Mouse (Mus musculus): Measurements from ENCODE around the gene Gucy1b1. TPM values are rescaled to one million over a fixed set of nuclear protein-coding genes. Genes with fewer than 3 reads are reported as not detected.

The Gucy1b1 gene
- 100 to 1,000 TPM; 169 to 174 TPM for total RNA-seq (2021)
- long read RNA-seq, experiment 1, transcript Gucy1b1-201 (14 exons, 3,223 nt): major isoform, 124 of 145 reads
- long read RNA-seq, experiment 1, partial matches to known transcripts: 16 of 145 reads
- long read RNA-seq, experiment 1, other reads (novel, unspliced or antisense): 4 of 145 reads
- long read RNA-seq, experiment 2, transcript Gucy1b1-201 (14 exons, 3,223 nt): major isoform, 93 of 104 reads
- long read RNA-seq, experiment 2, partial matches to known transcripts: 8 of 104 reads
- long read RNA-seq, experiment 2, other reads (novel, unspliced or antisense): 3 of 104 reads

DNA sequence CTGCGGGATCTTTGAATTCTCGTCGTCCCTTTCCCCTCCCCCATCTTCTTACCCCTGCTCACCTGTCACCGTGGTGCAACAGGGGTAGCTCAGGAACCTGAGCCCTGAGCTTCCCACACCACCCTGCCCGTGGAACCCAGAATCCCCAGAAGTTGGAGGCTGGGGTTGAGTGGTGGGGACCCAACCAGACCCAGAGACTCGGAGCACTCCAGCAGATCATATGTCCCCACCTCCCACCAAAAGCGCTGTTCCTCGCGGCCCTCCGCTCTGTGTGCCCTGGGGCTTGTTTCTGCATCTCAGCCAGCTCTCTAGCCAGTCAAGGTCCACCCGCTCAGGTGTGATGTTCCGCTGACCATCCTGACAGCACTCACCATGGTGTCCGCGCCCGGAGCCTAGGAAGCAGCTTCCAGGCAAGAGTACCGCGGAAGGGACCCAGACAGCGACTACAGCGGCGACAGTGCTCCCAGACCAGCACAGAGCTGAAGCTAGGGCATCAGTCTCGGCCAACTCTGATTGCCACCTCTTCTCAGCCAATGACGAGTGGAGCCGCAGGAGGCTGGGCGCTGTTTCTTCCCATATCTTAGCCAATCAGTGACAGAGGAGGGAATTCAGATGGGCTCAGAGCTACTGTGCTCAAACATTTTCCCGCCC is at the start of gene Gucy1b1:
Gene Gucy1b1, minus strand, starts transcription at position 489 of the 651 bp plus-strand sequence.
- peak; percentile 79 to 90 for DNase-seq (ENCODE audit: low spot score in 2 of 2)

DNA sequence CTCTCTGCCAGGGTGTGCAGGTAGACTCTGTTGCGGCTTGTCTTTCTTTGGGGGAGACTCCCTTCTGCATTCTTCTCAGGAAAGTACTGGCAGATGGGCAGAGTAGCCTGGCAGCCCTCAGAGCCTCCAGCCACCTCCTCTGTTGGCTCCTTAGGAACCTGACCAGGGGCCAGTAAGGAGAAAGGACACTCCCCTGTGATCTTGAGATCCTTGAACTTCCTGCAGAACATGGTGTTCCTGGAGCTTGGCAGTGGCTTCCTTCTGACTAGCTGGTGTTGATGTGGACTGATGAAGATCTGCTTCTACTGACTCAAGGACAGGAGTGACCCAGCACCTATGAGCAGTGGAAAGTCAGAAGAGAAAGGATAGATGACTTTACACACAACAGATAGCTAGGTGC is 44.4 kb upstream of the Gucy1b1 start:
- no peak for DNase-seq (ENCODE audit: low spot score in 2 of 2)

DNA sequence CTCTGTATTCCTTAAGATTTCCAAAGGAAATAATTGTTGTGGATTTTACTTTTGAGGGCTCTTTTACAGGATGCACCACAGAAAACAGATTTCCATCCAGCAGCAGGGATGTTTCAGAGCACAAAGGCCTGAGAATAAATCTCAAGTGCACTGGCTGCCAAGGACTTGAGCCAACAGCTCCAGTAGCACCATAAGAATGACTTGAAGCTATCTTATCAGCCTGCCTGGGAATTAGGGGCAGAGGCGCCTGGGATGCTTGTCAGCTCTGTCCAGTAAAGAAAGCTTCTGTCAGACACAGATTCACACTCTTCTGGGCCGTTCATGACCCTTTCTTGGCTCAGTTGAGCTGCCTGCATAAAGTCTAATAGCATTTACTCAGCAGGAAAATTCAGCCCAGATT is 38.0 kb upstream of the Gucy1b1 start:
- no peak for DNase-seq (ENCODE audit: low spot score in 2 of 2)

DNA sequence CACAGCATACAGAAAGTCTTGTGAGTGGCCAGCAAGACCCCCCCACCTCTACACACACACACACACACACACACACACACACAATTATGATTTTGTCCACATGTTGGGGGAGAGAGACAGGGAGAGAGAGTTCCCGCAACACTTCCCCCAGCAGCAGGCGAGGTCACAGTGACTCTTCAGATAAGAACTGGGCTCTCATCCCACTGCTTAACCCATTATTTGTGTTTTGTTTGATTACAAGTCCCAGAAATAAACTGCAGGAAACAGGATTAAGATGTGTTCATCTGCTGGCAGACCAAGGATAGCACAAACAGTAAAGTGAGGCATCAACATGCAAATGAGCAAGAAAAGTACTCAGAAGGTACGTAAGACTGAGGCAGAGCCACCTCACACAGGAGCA is 37.5 kb upstream of the Gucy1b1 start:
- no peak for DNase-seq (ENCODE audit: low spot score in 2 of 2)

DNA sequence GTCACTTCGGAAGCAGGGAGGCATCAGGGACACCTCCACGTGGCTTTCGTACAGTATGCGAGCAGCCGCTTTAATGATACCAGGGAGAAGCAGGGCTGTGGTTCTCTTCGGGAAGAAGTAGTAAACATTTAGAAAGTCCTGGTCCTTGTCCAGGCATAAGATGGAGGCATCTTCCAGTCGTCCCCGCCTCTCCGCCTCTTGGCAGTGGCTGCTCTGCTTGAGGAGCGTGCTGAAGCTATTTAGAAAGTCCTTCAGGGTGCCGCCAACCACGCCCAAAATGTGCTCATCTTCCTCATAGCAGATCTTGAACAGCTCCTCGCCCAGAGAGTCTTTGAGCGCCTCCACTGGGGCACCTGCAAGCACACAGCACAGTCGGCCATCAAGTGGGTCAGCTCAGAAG is 34.5 kb upstream of the Gucy1b1 start:
- DNase-seq (ENCODE audit: low spot score in 2 of 2): no peak

DNA sequence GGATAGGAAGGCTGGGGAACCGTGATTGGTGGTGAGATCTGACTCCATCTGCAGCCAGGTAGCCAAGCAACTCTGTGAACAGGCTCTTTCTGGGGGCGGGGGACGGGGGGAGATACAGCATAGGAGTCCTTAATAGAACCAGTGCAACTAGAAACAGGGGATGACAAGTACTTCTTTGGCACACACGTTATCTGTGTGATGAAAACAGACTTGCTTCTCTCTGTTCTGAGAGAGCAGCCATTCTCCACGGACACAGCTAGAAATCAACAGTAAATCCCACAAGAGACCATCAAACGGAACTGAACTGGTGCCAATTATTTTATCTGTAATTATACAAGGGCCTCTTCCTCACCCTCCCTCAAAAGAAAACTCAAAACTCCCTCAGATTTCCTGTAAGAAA is 29.7 kb upstream of the Gucy1b1 start:
- DNase-seq (ENCODE audit: low spot score in 2 of 2): no peak

DNA sequence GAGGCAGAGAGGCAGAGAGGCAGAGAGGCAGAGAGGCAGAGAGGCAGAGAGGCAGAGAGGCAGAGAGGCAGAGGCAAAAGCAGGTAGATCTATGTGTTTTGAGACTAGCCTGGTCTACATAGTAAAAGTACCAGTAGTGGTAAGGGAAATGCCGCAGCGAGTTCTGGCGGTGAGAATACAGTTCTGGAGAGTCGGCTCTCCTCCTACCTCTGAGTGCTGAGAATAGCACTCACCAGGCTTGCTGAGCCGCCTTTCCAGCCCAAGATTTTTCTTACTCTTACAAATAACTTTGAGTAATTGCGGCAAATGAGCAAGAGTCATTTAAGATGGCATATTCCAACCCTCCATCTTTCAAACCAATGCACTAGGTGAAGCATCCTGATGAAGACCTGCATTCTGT is 24.6 kb upstream of the Gucy1b1 start:
- DNase-seq (ENCODE audit: low spot score in 2 of 2): peak in 1 of 2 experiments; percentile 26

DNA sequence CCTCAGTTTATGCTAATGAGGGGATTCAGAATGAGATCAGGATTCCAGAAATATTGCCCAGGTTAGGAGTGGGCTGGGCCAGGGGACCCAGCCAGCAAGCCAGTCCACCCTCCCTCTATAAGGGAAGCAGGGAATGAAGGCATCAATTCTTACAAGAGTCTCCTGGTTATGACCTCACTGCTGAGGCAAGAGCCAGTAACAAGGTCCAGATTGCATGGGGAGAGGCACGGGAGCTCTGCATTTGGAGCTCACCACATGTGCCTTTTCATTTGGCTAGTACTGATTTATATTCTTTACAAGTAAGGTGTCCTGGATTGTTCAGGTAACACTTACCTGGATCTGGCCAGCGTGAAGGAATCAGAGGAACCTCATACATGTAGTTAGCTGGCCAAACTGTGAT is 22.3 kb upstream of the Gucy1b1 start:
- no peak for DNase-seq (ENCODE audit: low spot score in 2 of 2)

DNA sequence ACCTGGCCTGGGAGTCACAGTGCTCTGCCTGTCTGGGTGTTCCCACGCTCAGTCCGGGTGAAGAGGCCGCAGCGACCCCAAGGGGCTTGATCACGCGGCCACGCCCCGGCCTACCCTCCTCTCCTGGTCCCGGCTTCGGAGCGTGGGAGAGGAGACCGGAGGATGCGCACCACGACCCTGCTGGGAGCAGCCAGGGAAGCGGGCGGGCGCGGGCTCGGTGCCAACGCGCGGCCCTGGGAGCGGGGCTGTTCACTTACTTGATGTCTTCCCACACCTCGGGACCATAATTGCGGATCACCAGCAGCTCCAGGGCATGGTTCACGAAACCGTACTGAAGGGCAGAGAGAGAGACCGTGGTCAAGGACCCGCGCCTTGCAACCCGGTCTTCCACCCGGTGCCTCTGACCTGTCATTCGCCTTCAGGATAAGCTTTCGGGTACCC is 728 bp downstream of the Gucy1b1 start:
- DNase-seq (ENCODE audit: low spot score in 2 of 2): peak; percentile 68 to 80

DNA sequence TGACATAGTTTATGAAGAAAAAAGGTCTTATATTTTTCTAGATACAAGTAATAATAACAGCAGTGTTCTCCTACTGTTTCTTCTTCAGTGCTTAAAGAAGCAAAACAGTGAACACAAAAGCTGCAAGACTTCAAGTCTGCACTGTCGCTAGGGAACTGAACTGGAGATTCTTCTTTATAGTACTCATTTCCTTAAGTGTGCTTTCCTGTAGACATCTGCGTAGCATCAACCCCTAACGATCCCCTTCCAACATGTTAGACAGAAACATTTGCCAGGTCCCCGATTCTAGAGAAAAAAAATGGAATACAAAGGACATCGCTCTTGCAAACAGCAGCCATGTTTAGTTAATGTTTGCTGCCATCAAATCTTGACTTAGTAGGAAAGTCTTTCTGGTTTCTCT is 6.7 kb downstream of the Gucy1b1 start:
- no peak for DNase-seq (ENCODE audit: low spot score in 2 of 2)

DNA sequence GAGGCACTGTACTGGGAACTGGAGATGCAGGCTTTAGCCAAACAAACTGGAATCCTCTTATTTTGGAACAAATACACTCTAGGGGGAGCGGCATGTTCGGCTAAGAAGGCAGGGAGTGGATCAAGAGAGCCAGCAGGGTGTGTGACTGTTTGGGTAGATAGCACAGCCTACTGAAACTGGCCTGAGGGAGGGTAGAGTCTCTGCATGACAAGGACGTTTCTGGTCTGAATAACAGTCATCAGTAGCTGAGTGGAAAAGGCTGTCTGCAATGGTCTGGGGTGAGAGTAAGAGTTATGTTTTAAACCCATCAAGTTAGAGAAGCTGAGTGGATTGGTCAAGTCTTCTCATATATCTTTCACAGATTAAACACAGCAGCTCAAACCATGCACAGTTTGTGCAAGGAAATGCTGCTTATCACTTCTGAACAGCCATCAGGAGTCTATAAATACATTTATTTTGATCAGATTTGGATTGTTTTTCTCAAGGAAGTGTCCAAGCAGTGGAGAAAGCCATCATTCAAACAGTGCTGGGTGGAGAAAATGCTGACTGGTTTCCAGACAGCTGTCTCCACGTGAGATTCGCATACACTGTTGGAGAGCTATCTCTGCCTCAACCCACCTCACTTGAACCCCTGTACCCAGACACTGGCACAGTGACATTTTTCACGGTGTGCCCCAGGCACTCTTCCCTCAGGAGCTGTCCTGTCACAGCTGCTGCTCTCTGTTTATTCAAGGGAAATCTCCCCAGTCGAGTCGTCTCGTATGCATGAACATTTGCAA is 12.9 kb downstream of the Gucy1b1 start:
- no peak for DNase-seq (ENCODE audit: low spot score in 2 of 2)

DNA sequence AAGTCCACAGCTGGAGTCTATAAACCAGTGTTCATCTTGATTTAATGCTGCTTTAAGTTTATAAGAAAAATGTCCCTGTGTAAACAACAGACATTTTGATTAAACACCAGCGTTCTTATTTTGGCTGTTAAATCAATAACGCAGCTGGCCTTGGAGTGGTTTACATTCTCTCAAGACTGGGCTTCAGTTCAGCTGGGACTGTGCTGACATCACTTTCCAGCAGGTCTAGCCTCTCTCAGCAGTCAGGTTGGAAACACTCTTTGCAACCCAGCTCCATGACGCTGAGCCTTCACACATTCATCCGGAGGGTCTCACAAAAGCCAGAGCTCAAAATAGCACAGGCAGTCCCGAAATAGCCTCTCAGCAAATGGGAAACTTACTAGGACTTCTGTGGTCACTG is 17.3 kb downstream of the Gucy1b1 start:
- DNase-seq (ENCODE audit: low spot score in 2 of 2): no peak

DNA sequence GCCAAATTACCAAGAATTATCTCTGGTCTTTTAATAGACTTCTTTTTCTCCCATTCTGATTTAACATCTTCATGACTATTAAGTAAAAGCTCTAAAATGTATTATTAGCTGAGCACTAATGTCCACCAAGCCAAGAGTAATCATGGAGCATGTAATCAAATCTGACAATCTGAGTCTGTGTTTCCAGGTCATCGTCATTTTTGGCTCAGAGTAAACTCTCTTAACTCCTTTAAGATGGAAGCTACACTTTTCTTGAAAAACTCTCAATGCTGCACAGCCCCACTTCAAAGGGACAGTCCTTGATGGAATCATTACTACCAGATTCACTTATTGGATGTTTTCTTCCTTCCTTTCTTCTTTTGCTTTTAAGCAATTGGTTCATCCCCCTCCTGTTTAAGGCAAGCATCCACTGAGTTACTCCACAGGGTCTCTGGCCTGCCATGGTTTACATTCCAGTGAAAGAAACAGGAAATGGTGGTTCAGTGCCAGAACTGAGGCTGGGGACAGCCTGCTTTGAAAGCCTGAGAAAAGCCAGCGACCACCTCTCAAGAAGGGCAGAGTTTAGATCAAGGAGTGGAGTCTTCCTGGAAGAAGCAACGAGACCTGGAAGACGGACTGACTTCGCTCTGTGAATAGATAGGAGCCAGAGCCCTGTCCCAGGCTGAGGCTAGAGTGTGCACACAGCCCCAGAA is 20.1 kb downstream of the Gucy1b1 start:
- no peak for DNase-seq (ENCODE audit: low spot score in 2 of 2)

DNA sequence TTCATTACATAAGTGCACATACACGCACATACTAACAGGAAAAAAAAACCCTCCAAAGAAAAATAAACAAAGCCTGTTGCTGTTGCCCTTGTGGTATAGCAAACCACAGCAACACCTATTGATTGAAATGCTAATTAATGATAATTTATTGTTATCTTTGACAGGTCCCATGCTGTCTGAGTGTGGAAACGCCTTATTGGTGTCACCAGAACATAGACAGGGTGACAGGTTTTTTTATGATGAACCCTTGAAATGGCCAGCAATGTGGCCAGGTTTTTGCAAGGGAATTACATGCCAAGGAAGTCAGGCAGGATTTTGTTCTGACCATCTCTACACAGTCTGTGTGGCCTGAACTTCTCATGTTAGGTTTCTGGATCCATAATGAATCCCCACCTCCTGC is 22.5 kb downstream of the Gucy1b1 start:
- DNase-seq (ENCODE audit: low spot score in 2 of 2): no peak

DNA sequence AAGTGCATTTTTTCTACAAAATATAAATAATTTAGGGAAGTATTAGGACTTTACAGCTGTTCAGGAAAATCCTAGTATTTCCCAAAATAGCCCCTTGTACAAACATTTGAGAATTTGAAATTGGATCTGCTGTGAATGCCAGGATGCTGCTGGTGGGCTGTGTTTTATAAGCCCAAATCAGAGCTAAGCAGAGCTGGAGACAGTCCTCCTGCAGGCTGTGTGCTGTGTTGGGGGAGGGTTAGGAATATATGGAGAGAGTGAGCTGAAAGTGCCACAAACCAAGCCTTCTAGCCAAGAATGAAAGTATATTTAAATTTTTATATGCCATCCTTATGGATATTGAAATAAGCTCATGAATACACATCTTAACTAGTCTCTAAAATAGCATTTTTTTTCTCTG is 23.0 kb downstream of the Gucy1b1 start:
- no peak for DNase-seq (ENCODE audit: low spot score in 2 of 2)

DNA sequence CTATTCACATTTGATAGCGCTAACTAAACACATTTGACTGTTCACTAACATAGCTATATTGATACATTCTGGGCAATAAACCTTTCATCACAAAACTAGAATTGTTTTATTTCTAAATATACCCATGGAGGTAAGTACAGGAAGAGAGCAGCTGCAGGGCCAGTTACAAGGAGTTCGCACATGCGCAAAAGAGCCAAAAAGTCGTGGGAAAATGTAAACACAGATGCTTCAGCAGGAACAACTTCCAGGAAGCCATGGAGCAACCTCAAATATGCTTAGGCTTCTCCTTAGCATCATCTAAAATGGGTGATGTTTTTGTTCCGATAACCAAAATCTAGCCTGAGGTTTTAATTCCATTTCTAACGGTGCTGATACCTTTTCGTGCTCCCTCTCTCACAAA is 25.8 kb downstream of the Gucy1b1 start:
- no peak for DNase-seq (ENCODE audit: low spot score in 2 of 2)

DNA sequence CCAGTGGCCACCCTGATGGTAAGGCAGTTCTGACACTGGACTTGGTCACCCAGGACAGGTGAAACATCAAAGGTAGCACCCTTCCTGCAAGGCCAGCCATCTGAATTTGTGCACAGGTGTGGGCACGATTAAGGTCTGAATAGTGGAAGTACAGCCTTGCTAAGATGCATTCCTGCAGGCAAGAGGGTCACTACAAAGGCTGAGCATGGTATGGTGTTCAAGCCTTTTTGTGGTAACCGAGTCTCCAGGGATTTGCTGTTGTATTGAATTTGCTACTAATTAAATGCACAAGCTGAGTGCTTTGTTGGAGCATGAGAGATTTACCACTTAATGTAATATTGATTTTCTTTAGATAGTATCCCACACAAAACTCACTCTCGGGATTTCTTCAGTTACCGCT is 26.4 kb downstream of the Gucy1b1 start:
- no peak for DNase-seq (ENCODE audit: low spot score in 2 of 2)

DNA sequence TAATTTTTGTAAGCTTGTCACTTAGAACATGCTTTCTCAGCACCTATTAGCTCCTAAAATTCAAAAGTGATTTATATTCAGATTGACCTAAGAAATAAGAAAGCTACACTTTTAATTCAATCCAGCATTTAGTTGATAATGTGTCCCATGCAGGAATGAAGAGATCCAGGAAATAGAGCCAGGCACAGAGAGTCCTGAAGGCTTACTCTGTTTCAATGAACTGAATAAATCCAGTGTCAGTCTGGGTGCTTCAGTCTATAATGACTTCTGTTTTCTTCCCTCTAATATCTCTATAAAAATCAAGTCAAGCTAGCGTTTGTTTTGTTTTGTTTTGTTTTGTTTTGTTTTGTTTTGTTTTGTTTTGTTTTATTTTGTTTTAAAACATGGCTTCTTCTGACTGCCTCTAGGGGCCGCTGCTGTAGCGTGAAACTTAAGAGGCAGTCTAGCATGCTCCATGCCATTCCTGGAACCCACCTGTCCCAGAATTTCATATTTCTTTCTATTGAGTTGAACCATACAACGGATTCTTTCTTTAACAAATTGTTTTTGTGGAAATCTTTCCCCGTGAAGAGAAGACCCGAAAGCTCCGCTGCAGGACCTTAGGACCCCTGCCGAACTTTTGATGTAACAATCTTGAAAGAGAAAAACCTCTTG is 27.3 kb downstream of the Gucy1b1 start:
- peak; percentile 58 to 60 for DNase-seq (ENCODE audit: low spot score in 2 of 2)

DNA sequence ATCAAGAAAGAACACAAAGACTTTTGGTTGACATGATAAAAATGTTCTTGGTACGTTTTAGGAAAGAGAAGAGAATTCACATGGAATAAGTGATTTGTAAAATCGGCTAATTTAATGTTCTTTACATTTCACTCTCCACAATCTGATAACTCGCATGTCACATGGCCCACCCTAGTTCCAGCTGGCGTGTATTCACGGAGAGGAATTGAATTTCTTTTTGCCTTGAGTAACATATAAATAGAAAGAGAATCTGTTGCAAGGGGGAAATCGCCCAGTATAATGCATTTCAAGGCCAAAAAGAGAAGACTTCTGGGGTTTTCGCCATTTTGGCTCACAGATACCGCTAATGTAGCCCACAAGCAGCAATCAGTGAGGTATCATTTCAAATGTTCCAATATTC is 28.4 kb downstream of the Gucy1b1 start:
- peak in 1 of 2 experiments; percentile 37 for DNase-seq (ENCODE audit: low spot score in 2 of 2)

DNA sequence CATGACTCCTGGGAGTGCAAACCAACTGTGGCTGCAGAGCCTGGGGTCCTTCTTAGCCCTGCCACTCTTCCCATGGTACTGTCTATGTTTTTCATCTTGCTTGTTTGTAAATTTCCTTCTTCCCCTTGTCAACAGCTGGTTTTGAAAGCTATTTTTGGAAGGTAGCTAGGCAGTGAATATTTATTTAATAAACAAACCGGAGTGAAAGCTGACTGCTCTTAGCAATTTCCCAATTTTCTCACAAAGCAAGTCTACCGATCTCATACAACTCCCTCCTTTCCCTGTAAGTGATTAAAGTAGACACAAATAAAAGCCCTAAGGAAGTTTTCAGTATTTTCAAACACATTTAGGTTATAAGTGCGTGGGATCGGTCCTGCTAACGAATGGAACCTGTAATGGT is 29.6 kb downstream of the Gucy1b1 start:
- no peak for DNase-seq (ENCODE audit: low spot score in 2 of 2)

DNA sequence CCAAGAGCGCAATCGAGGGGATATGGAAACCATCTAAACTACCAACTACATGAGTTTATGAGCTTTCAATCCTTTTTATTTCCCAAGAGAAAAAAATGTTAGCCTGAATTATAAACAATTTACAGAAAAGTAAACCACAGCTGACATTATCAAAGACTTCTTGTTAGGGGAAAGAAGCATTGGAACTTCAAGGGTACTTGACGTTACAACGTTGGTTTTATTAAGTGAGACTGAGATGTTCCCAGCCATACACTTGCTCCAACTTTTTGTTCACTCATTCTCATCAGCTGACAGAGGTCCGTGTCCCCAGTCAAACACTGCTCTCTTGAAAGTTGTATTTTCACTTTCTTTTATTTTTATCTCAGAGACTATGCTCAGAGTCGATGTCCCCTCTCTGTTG is 30.8 kb downstream of the Gucy1b1 start:
- no peak for DNase-seq (ENCODE audit: low spot score in 2 of 2)

Data from left cerebral cortex, adult 18-20 months (tissue).